Mouse (Mus musculus) CH12.LX (cell line): ENCODE data around the gene Wdfy3. TPM values are rescaled to one million over a fixed set of nuclear protein-coding genes. Genes with fewer than 3 reads are reported as not detected.

Experiments
- DNase-seq: peaks from one replicate; pipeline ENCODE4 v3.0.0-alpha.2; 2013; ENCODE audit errors: extremely low read depth
- H3K27ac ChIP-seq: 2 replicates; pipeline ENCODE4 v1.5.1; 2012; ENCODE audit warnings: low read depth, mild to moderate bottlenecking, control low read depth, moderate library complexity; ENCODE audit not compliant: insufficient read depth
- H3K27me3 ChIP-seq: replicated peaks from 2 replicates; pipeline ENCODE3; 2012; ENCODE audit warnings: inconsistent platforms
- H3K36me3 ChIP-seq, 2 experiments: replicated peaks in 1 of 2; 2 replicates each; pipeline versions ENCODE3 to v1.6.1; 2012; ENCODE audit warnings: inconsistent platforms in 1 of 2, low read length in 1 of 2, mild to moderate bottlenecking in 1 of 2, mixed read lengths in 1 of 2, moderate library complexity in 1 of 2; ENCODE audit not compliant: control insufficient read depth in 1 of 2, insufficient read depth in 1 of 2
- H3K4me1 ChIP-seq, 2 experiments: 2 replicates each; pipeline ENCODE4 v1.6.1; 2012; ENCODE audit warnings: inconsistent platforms in 1 of 2, moderate library complexity in 1 of 2; ENCODE audit not compliant: insufficient read depth in 2 of 2, control insufficient read depth in 1 of 2
- H3K4me2 ChIP-seq: 2 replicates; pipeline ENCODE4 v1.6.1; 2012; ENCODE audit warnings: low read depth, mild to moderate bottlenecking, control low read depth; ENCODE audit not compliant: poor library complexity, insufficient read depth, severe bottlenecking
- H3K4me3 ChIP-seq, 3 experiments: fragments of 150-350 bp in 1 of 3; sonication (generic) in 1 of 3; replicated peaks in 1 of 3; 2 replicates each; pipeline versions ENCODE3 to v1.5.1; 2011 to 2012; ENCODE audit warnings: low read depth in 2 of 3, low read length in 2 of 3, mild to moderate bottlenecking in 2 of 3, moderate library complexity in 2 of 3, control low read depth in 1 of 3, improper control_type of control experiment in 1 of 3, inconsistent platforms in 1 of 3, mixed read lengths in 1 of 3; ENCODE audit not compliant: poor library complexity in 1 of 3
- H3K79me2 ChIP-seq: replicated peaks from 2 replicates; pipeline ENCODE4 v1.6.1; 2012; ENCODE audit warnings: mild to moderate bottlenecking, moderate library complexity; ENCODE audit not compliant: control insufficient read depth, poor library complexity, insufficient read depth, severe bottlenecking; ENCODE audit errors: extremely low read depth
- H3K9ac ChIP-seq: 2 replicates; pipeline ENCODE4 v1.6.1; 2012; ENCODE audit warnings: low read depth, mild to moderate bottlenecking, control low read depth, moderate library complexity; ENCODE audit not compliant: insufficient read depth
- H3K9me3 ChIP-seq: replicated peaks from 2 replicates; pipeline ENCODE3; 2012; ENCODE audit warnings: low read length, inconsistent platforms, mixed read lengths
- ELF1 ChIP-seq: IDR thresholded peaks from 2 replicates; pipeline ENCODE4 v1.6.1; 2014; ENCODE audit warnings: low read depth, mild to moderate bottlenecking, inconsistent platforms, low read length, improper control_type of control experiment
- EP300 ChIP-seq: IDR thresholded peaks from 2 replicates; pipeline ENCODE4 v1.6.1; 2011; ENCODE audit warnings: low read length, improper control_type of control experiment
- HCFC1 ChIP-seq: IDR thresholded peaks from 2 replicates; pipeline ENCODE4 v1.6.1; 2012; ENCODE audit warnings: low read depth, mild to moderate bottlenecking, inconsistent platforms, low read length, improper control_type of control experiment
- IRF4 ChIP-seq: IDR thresholded peaks from 2 replicates; pipeline ENCODE4 v1.6.1; 2014; ENCODE audit warnings: low read depth, mild to moderate bottlenecking, inconsistent platforms, low read length, improper control_type of control experiment
- JUND ChIP-seq: conservative IDR thresholded peaks from 2 replicates; pipeline ENCODE4 v1.6.1; 2011; ENCODE audit warnings: low read depth, low read length, improper control_type of control experiment
- KAT2A ChIP-seq: IDR thresholded peaks from 2 replicates; pipeline ENCODE4 v1.6.1; 2012; ENCODE audit warnings: low read length, improper control_type of control experiment, inconsistent platforms; ENCODE audit not compliant: insufficient replicate concordance
- MAFK ChIP-seq: IDR thresholded peaks from 2 replicates; pipeline ENCODE4 v1.6.1; 2011; ENCODE audit warnings: low read length, improper control_type of control experiment; ENCODE audit not compliant: insufficient replicate concordance
- MAX ChIP-seq: IDR thresholded peaks from 2 replicates; pipeline ENCODE4 v1.6.1; 2011; ENCODE audit warnings: low read length, improper control_type of control experiment
- MYC ChIP-seq: IDR thresholded peaks from 2 replicates; pipeline ENCODE4 v1.6.1; 2011; ENCODE audit warnings: low read depth, mild to moderate bottlenecking, improper control_type of control experiment, low read length
- NRF1 ChIP-seq: IDR thresholded peaks from 2 replicates; pipeline ENCODE4 v1.6.1; 2014; ENCODE audit warnings: low read depth, mild to moderate bottlenecking, inconsistent platforms, low read length, improper control_type of control experiment, moderate library complexity
- PAX5 ChIP-seq: IDR thresholded peaks from 2 replicates; pipeline ENCODE4 v1.6.1; 2012; ENCODE audit warnings: low read length, inconsistent platforms, mixed read lengths
- POLR2A ChIP-seq: IDR thresholded peaks from 2 replicates; pipeline ENCODE4 v1.6.1; 2011; ENCODE audit warnings: low read depth, mild to moderate bottlenecking, improper control_type of control experiment, low read length
- POLR2AphosphoS2 ChIP-seq: IDR thresholded peaks from 2 replicates; pipeline ENCODE4 v1.6.1; 2011; ENCODE audit warnings: low read depth, low read length, improper control_type of control experiment
- SMC3 ChIP-seq: IDR thresholded peaks from 2 replicates; pipeline ENCODE4 v1.6.1; 2011; ENCODE audit warnings: low read depth, low read length, improper control_type of control experiment
- TBP ChIP-seq: conservative IDR thresholded peaks from 2 replicates; pipeline ENCODE4 v1.6.1; 2011; ENCODE audit warnings: low read depth, low read length, improper control_type of control experiment
- USF1 ChIP-seq: IDR thresholded peaks from 2 replicates; pipeline ENCODE4 v1.6.1; 2014; ENCODE audit warnings: low read depth, mild to moderate bottlenecking, inconsistent platforms, low read length, improper control_type of control experiment
- dilution Hi-C: fragments of 300-500 bp; cut with MboI; formaldehyde crosslinking; loops from 2 replicates; pipeline ENCODE4 v1.14.3; 2020; ENCODE audit warnings: low sequenced_read_pairs; ENCODE audit not compliant: extremely low pct_unique_long_range_greater_than_20kb, extremely low pct_ligation_motif_present
- in situ Hi-C: fragments of 300-500 bp; cut with MboI; formaldehyde crosslinking; loops from 3 replicates; pipeline ENCODE4 v1.14.3; 2019; ENCODE audit warnings: low sequenced_read_pairs, low pct_ligation_motif_present, low pct_unique_long_range_greater_than_20kb, mixed read lengths
- polyA plus RNA-seq: library from polyadenylated mRNA; unstranded; fragments of >175 nt; gene quantifications from 2 replicates; pipeline ENCODE4 v1.2.1, GENCODE M21; 2012; ENCODE audit warnings: low read depth; ENCODE audit not compliant: insufficient read length
- total RNA-seq, 2 experiments: library from RNA; depleted of rRNA; stranded (reverse); fragments of 300-350 nt in 1 of 2; fragments of >200 nt in 1 of 2; gene quantifications; 2 replicates each; pipeline ENCODE4 v1.2.3; 2012 to 2014

Wdfy3 gene
- total and polyA plus RNA-seq, 3 experiments, result not detected

- Histone ChIP-seq H3K36me3 (no peaks in the 10 kb centered on the region), H3K4me3 (no peak overlapping the region), H3K9ac (no peak overlapping the region), H3K27me3 (no peaks in the 10 kb centered on the region), H3K27ac (no peak overlapping the region), H3K9me3 (peaks cover 74% of the 10 kb centered on the region), H3K79me2 (no peaks in the 10 kb centered on the region), H3K4me2 (no peak overlapping the region), H3K4me1 (no peaks in the 10 kb centered on the region)
- in situ Hi-C loops (no loop called here), dilution Hi-C loops (no loop called here)
- TF ChIP-seq MYC, result no peak
- TF ChIP-seq PAX5, result no peak
- TF ChIP-seq NRF1, result no peak
- TF ChIP-seq POLR2A, result no peak
- no peak for TF ChIP-seq TBP
- no peak for TF ChIP-seq ELF1
- TF ChIP-seq MAFK, result no peak
- TF ChIP-seq JUND, result no peak
- no peak for TF ChIP-seq MAX
- TF ChIP-seq EP300, result no peak
- no peak for DNase-seq
Observed at GRCm38 (mm10) chr5:101785921-101786614, 283.7 kb downstream of the Wdfy3 start.

- no peak overlapping the region for H3K27ac ChIP-seq
- H3K79me2 ChIP-seq, result no peaks in the 10 kb centered on the region
- TF ChIP-seq SMC3 (no peak), IRF4 (no peak), POLR2AphosphoS2 (no peak), HCFC1 (no peak), USF1 (no peak), KAT2A (no peak)
- no peaks in the 10 kb centered on the region for H3K27me3 ChIP-seq
- H3K4me1 ChIP-seq, result no peaks in the 10 kb centered on the region
- no peak overlapping the region for H3K9ac ChIP-seq
- dilution Hi-C loops (no loop called here), in situ Hi-C loops (no loop called here)
- H3K4me2 ChIP-seq, result no peak overlapping the region
- no peak overlapping the region for H3K4me3 ChIP-seq
- H3K36me3 ChIP-seq, result no peaks in the 10 kb centered on the region
- DNase-seq, result no peak
- peaks cover 78% of the 10 kb centered on the region for H3K9me3 ChIP-seq
Observed at GRCm38 (mm10) chr5:101784787-101785186, 284.9 kb downstream of the Wdfy3 start.
